Mouse (Mus musculus) kidney, postnatal 0 days (tissue): ENCODE data around the gene Snrk. TPM values are rescaled to one million over a fixed set of nuclear protein-coding genes. Genes with fewer than 3 reads are reported as not detected.

Experiments used
- ATAC-seq: fragments of 200-750 bp; cut with Nextera tagmentation; replicated peaks from 2 replicates; pipeline ENCODE4 v1.8.0; 2017; ENCODE audit warnings: low read depth, moderate number of reproducible peaks, moderate TSS enrichment, moderate library complexity; ENCODE audit not compliant: low FRiP score
- DNase-seq: peaks from one replicate; pipeline ENCODE4 v3.0.0-alpha.2; 2016; ENCODE audit warnings: low spot score
- H3K27ac ChIP-seq: fragments of 300-500 bp; sonication (generic); 2 replicates; pipeline ENCODE4 v1.5.1; 2014; ENCODE audit warnings: mild to moderate bottlenecking
- H3K27me3 ChIP-seq: fragments of 300-500 bp; sonication (generic); 2 replicates; pipeline ENCODE4 v1.6.1; 2014; ENCODE audit warnings: low read length, mixed read lengths; ENCODE audit not compliant: insufficient read depth
- H3K36me3 ChIP-seq: fragments of 300-500 bp; sonication (generic); 2 replicates; pipeline ENCODE4 v1.6.1; 2014; ENCODE audit warnings: low read length, mixed read lengths; ENCODE audit not compliant: insufficient read depth
- H3K4me1 ChIP-seq: fragments of 300-500 bp; sonication (generic); replicated peaks from 2 replicates; pipeline ENCODE4 v1.6.1; 2014; ENCODE audit warnings: antibody characterized with exemption, low read length, mixed read lengths; ENCODE audit not compliant: insufficient read depth
- H3K4me2 ChIP-seq: fragments of 300-500 bp; sonication (generic); 2 replicates; pipeline ENCODE4 v1.6.1; 2014; ENCODE audit warnings: mild to moderate bottlenecking, low read length, moderate library complexity, mixed read lengths
- H3K4me3 ChIP-seq: fragments of 300-500 bp; sonication (generic); replicated peaks from 2 replicates; pipeline ENCODE4 v1.5.1; 2014; ENCODE audit warnings: low read depth, low read length
- H3K9ac ChIP-seq: fragments of 300-500 bp; sonication (generic); 2 replicates; pipeline ENCODE4 v1.6.1; 2014; ENCODE audit warnings: low read depth, low read length
- H3K9me3 ChIP-seq: fragments of 300-500 bp; sonication (generic); replicated peaks from 2 replicates; pipeline ENCODE4 v1.6.1; 2016; ENCODE audit warnings: low read length, inconsistent platforms, mixed read lengths
- CTCF ChIP-seq: IDR thresholded peaks from 2 replicates; pipeline ENCODE4 v1.5.1; 2016; ENCODE audit warnings: antibody characterized with exemption, low read depth, mild to moderate bottlenecking, moderate library complexity
- WGBS: fragments of 180-500 bp; shearing (Covaris S2); extraction: QIAGEN DNeasy Blood & Tissue Kit; methylation state at CpG from one replicate; pipeline ENCODE4 v1.1.7; 2014; 5-methylcytosine and 5-hydroxymethylcytosine counted together
- polyA plus RNA-seq: library from polyadenylated mRNA; unstranded; fragments of >200 nt; fragmentation: Nextera tagmentation; extraction: Ambion mirVana; gene quantifications from 2 replicates; pipeline ENCODE4 v1.2.1, GENCODE M21; 2015

The Snrk gene
- polyA plus RNA-seq, 1 experiment from 2014 or later = 51.3 TPM

- Histone ChIP-seq H3K27ac (no peak overlapping the region), H3K4me1 (peaks cover under 1% of the 10 kb centered on the region; the same call in 1 of the 2 replicates), H3K4me3 (no peak overlapping the region), H3K9ac (no peak overlapping the region), H3K27me3 (no peaks in the 10 kb centered on the region), H3K36me3 (no peaks in the 10 kb centered on the region; the same call in 1 of the 2 replicates), H3K4me2 (no peak overlapping the region), H3K9me3 (no peaks in the 10 kb centered on the region)
- no peak for TF ChIP-seq CTCF
- ATAC-seq (no peak), DNase-seq (no peak)
- 68% methylated on average over 5 of the region's 5 CpGs for WGBS
Measured at GRCm38 (mm10) chr9:122125723-122126290, 8.7 kb downstream of the Snrk start.

GRCm38 (mm10) chr9:122126790-122127189, 9.7 kb downstream of the Snrk start:
- Histone ChIP-seq H3K36me3 (no peaks in the 10 kb centered on the region), H3K27ac (no peak overlapping the region), H3K9me3 (no peaks in the 10 kb centered on the region), H3K4me1 (no peaks in the 10 kb centered on the region; the same call in 1 of the 2 replicates), H3K9ac (no peak overlapping the region), H3K4me2 (no peak overlapping the region), H3K4me3 (no peak overlapping the region), H3K27me3 (no peaks in the 10 kb centered on the region)
- ATAC-seq (no peak), DNase-seq (no peak)
- TF ChIP-seq CTCF = no peak
- WGBS = 57% methylated on average over 5 of the region's 8 CpGs

GRCm38 (mm10) chr9:122127271-122127785, 10.3 kb downstream of the Snrk start:
- no peak for TF ChIP-seq CTCF
- Histone ChIP-seq H3K4me2 (no peak overlapping the region), H3K4me1 (no peaks in the 10 kb centered on the region; the same call in 1 of the 2 replicates), H3K36me3 (no peaks in the 10 kb centered on the region), H3K27me3 (no peaks in the 10 kb centered on the region), H3K4me3 (no peak overlapping the region), H3K9ac (0 out of 2 replicates have a peak overlapping the region, but pooled peaks have one; percentile 8), H3K27ac (no peak overlapping the region), H3K9me3 (no peaks in the 10 kb centered on the region)
- no peak for ATAC-seq
- WGBS = 73% methylated on average over 3 of the region's 3 CpGs
- DNase-seq = no peak

GRCm38 (mm10) chr9:122128686-122129085, 11.6 kb downstream of the Snrk start:
- no peak for ATAC-seq
- WGBS = 65% methylated on average over 5 of the region's 5 CpGs

GRCm38 (mm10) chr9:122130666-122131065, 13.6 kb downstream of the Snrk start:
- H3K9me3 ChIP-seq = no peaks in the 10 kb centered on the region
- H3K4me1 ChIP-seq = no peaks in the 10 kb centered on the region; the same call in 1 of the 2 replicates
- H3K27ac ChIP-seq = no peak overlapping the region
- no peak overlapping the region for H3K4me2 ChIP-seq
- DNase-seq (no peak), ATAC-seq (no peak)
- 0 out of 2 replicates have a peak, but pooled peaks cover 4% of the 10 kb centered on the region for H3K36me3 ChIP-seq
- H3K27me3 ChIP-seq = no peaks in the 10 kb centered on the region
- 58% methylated on average over 3 of the region's 3 CpGs for WGBS
- TF ChIP-seq CTCF = no peak
- no peak overlapping the region for H3K9ac ChIP-seq
- no peak overlapping the region for H3K4me3 ChIP-seq

More at GRCm38 (mm10) chr9:122128686-122129085, 11.6 kb downstream of the Snrk start:
- Histone ChIP-seq H3K27ac (0 out of 2 replicates have a peak overlapping the region, but pooled peaks have one; percentile 22), H3K9me3 (no peaks in the 10 kb centered on the region), H3K36me3 (0 out of 2 replicates have a peak, but pooled peaks cover 4% of the 10 kb centered on the region), H3K4me1 (no peaks in the 10 kb centered on the region; the same call in 1 of the 2 replicates), H3K27me3 (no peaks in the 10 kb centered on the region), H3K4me2 (no peak overlapping the region), H3K9ac (no peak overlapping the region), H3K4me3 (no peak overlapping the region)
- TF ChIP-seq CTCF = no peak
- DNase-seq = no peak

GRCm38 (mm10) chr9:122132145-122132544, 15.1 kb downstream of the Snrk start:
- DNase-seq (no peak), ATAC-seq (0 out of 2 replicates have a peak, but pooled peaks have one; percentile 41)
- no peaks in the 10 kb centered on the region; the same call in 1 of the 2 replicates for H3K4me1 ChIP-seq
- no peak for TF ChIP-seq CTCF
- no peaks in the 10 kb centered on the region for H3K9me3 ChIP-seq
- H3K36me3 ChIP-seq = peaks cover 9% of the 10 kb centered on the region; the same call in 1 of the 2 replicates
- H3K4me2 ChIP-seq = no peak overlapping the region
- no peak overlapping the region for H3K27ac ChIP-seq
- 62% methylated on average over 7 of the region's 7 CpGs for WGBS
- H3K4me3 ChIP-seq = no peak overlapping the region
- no peak overlapping the region for H3K9ac ChIP-seq
- H3K27me3 ChIP-seq = no peaks in the 10 kb centered on the region
